Mouse (Mus musculus): ENCODE data around the gene Sarm1. TPM values are rescaled to one million over a fixed set of nuclear protein-coding genes. Genes with fewer than 3 reads are reported as not detected.

Sarm1 gene
- total RNA-seq, 4 experiments from 2014 or later: 0.38 to 0.81 (median 0.48) TPM

Other genes starting within 250 kb of the Sarm1 start
- 100 to 1,000 TPM; 201 to 242 (median 210) TPM for gene 2610507B11Rik, start 236.0 kb downstream of the Sarm1 start, total RNA-seq (2022)
- 1 to 10 TPM in 1 of 4 experiments, under 1 TPM in 3; 0.38 to 1.3 (median 0.61) TPM for gene BC030499, start 206.9 kb downstream of the Sarm1 start, total RNA-seq (2022)
- gene Spag5, start 196.2 kb downstream of the Sarm1 start, total RNA-seq (2022): under 1 TPM; 0.31 to 0.57 (median 0.46) TPM
- gene Aldoc, start 174.8 kb downstream of the Sarm1 start, total RNA-seq (2022): 1 to 10 TPM in 3 of 4 experiments, under 1 TPM in 1; 0.75 to 1.8 (median 1.3) TPM
- gene Pigs, start 169.3 kb downstream of the Sarm1 start, total RNA-seq (2022): 10 to 100 TPM; 24.6 to 27.1 (median 25.1) TPM
- 1 to 10 TPM; 3.5 to 6.8 (median 4.8) TPM for gene Unc119, start 154.3 kb downstream of the Sarm1 start, total RNA-seq (2022)
- gene Foxn1, start 111.2 kb downstream of the Sarm1 start, total RNA-seq (2022): not detected
- gene Slc13a2, start 75.5 kb downstream of the Sarm1 start, total RNA-seq (2022): not detected
- 1 to 10 TPM; 1.4 to 3.3 (median 1.9) TPM for gene Slc46a1, start 32.1 kb downstream of the Sarm1 start, total RNA-seq (2022)
- gene Vtn, start 1.3 kb upstream of the Sarm1 start, total RNA-seq (2022): 10 to 100 TPM; 14.3 to 19.1 (median 17.1) TPM
- gene Sebox, start 5.7 kb upstream of the Sarm1 start, total RNA-seq (2022): not detected
- gene Tmem199, start 14.4 kb upstream of the Sarm1 start, total RNA-seq (2022): 10 to 100 TPM; 11.2 to 12.9 (median 12.5) TPM
- 100 to 1,000 TPM; 141 to 157 (median 151) TPM for gene Poldip2, start 14.4 kb upstream of the Sarm1 start, total RNA-seq (2022)
- 10 to 100 TPM; 33.8 to 41.8 (median 37.6) TPM for gene Tnfaip1, start 38.6 kb upstream of the Sarm1 start, total RNA-seq (2022)
- 10 to 100 TPM; 30.3 to 36.6 (median 35.8) TPM for gene Ift20, start 38.6 kb upstream of the Sarm1 start, total RNA-seq (2022)
- gene Tmem97, start 53.0 kb upstream of the Sarm1 start, total RNA-seq (2022): 1 to 10 TPM; 3.4 to 5.5 (median 4.3) TPM
- gene Nlk, start 199.6 kb upstream of the Sarm1 start, total RNA-seq (2022): 10 to 100 TPM; 11.7 to 15.2 (median 12.4) TPM